Comparison of ENCODE assay signal across 13 mouse cellular contexts in genomic region chr3:101912041-101912440, GRCm38 (mm10).
"Had no signal": no experiment of that assay in that cellular context is flagged by ENCODE, and none has a peak within 500 bp of the region (broad histone marks: within the 10 kb centered on the region; RNA-seq: fewer than 3 reads in every experiment).

No protein-coding gene starts in this region.

- DNase-seq: kidney, postnatal 25 days; layer of hippocampus, adult 9-11 months; liver, embryonic 13.5 days; lung, adult 2 months; lung, postnatal 14 days; lung, postnatal 4 days; thymus, adult 18-20 months; thymus, postnatal 36 days had no signal

- ATAC-seq: midbrain, embryonic 16.5 days had no signal

- H3K4me3 ChIP-seq: layer of hippocampus, adult 2 months; limb, embryonic 13.5 days; liver, embryonic 13.5 days; midbrain, embryonic 12.5 days had no signal

- H3K4me1 ChIP-seq: limb, embryonic 13.5 days; liver, embryonic 13.5 days; midbrain, embryonic 12.5 days had no signal

- H3K9me3 ChIP-seq: midbrain, embryonic 12.5 days had no signal

- H3K4me2 ChIP-seq: limb, embryonic 13.5 days; liver, embryonic 13.5 days; midbrain, embryonic 12.5 days had no signal

- H3K27me3 ChIP-seq: limb, embryonic 13.5 days; liver, embryonic 13.5 days; midbrain, embryonic 12.5 days had no signal

- H3K9ac ChIP-seq: limb, embryonic 13.5 days; liver, embryonic 13.5 days; midbrain, embryonic 12.5 days had no signal

- H3K27ac ChIP-seq: kidney, postnatal 0 days; layer of hippocampus, adult 2 months; limb, embryonic 13.5 days; liver, embryonic 13.5 days; midbrain, embryonic 12.5 days had no signal
